Mouse (Mus musculus): ENCODE results near the gene Rbm15b.

The Rbm15b gene

DNA sequence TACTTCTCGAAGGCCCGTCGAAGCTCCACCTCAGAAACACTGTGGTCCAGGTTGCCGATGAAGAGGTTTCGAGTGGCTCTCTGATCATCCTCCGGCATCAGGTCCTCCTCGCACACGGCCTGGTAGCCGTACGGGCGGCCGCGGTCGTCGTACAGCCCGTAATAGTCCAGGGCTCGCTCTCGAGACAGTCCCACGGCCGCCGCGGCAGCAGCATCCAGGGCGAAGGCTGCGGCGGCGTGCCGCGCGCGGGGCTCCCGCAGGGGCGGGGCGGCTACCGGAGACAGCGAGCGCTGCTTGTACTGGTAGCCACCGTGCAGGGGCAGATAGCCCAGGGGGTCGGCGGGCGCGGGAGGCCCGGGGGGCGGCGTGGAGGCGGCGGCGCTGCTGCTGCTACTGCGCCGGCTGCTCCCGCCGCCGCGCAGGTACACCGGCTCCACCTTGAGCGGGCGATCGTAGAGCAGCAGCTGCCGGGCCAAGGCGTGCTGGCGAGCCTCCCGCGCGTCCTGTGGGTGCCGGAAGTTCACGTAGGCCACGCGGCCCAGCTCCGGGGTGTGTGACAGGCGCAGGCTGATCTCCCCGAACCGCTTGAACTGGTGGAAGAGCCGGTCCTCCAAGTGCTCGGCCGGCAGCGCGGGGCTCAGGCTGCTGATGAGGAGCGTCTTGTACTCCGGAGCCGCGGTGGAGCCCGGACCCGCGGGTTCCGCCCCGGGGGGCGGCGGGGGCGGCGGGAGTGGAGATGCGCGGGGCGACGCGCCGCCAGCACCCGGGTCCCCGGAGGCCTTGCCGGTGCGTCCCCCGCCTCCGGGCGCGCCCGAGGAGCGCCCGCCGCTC, 1.1 kb downstream of the Rbm15b start:
- in situ Hi-C loops (cut with MboI; ENCODE audit: low sequenced_read_pairs): no loop called here

GRCm38 (mm10) chr9:106884996-106885900, 2.0 kb downstream of the Rbm15b start:
- in situ Hi-C loops (cut with MboI; ENCODE audit: low sequenced_read_pairs): no loop called here

DNA sequence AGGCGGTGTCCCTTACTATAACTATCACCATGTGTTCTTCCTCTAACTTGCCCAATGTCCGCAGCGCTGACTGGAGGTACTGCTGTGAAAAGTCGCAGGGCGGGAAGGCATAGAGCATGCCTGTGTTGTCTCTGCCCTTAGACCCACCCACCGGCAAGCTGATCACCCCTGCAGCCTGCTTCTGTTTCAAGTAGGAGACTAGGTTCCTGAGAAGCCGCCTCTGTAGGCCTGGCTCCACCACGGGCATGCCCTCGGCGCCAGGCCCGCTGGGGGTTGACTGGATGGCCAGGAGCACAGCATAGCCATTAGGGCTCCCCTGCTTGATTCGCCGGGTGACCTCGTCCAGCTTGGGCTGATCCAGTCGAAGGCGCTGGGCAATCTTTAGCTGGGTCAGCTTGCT, 2.9 kb downstream of the Rbm15b start:
- in situ Hi-C loops (cut with MboI; ENCODE audit: low sequenced_read_pairs): no loop called here

DNA sequence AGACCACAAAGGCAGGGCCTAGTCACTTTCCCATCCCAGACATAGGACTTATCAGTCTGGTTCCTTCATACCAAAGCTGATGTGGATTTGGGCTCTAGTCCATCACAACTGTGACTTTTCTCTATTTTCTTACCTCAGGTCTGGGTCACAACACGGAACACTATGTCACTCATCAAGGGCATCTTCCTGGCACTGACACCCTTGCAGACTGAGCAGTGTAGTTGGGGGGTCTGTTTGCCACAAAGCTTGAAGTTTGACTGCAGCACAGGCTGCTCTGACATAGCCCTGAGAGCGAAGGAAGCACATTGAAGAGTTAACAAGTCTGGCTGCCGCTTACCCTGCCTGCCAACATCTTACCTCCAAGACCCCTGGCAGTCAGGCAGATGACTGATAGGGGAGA, 4.1 kb downstream of the Rbm15b start:
- in situ Hi-C loops (cut with MboI; ENCODE audit: low sequenced_read_pairs): no loop called here

DNA sequence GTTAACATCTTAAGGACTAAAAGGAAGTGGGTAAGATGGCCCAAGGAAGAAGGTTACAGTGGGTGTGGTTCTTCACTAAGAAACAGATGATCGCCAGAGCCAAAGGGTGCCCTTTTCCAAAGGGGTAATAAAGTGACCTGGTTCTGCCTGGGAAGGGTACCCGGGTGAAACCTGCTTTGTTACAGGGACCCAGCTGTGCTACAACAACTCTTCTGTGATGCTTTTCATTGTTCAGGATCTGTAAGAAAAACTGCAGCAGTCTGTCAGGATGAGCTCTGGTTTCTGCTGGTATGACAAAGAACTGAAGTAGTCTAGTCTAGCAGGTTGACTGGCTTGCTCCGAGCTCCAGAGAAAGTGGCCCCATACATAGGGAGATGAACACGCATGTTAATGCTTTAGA, 5.1 kb downstream of the Rbm15b start:
- in situ Hi-C loops (cut with MboI; ENCODE audit: low sequenced_read_pairs): no loop called here

- in situ Hi-C loops (cut with MboI; ENCODE audit: low sequenced_read_pairs): no loop called here
Observed at GRCm38 (mm10) chr9:106881071-106881755, 6.0 kb downstream of the Rbm15b start.

DNA sequence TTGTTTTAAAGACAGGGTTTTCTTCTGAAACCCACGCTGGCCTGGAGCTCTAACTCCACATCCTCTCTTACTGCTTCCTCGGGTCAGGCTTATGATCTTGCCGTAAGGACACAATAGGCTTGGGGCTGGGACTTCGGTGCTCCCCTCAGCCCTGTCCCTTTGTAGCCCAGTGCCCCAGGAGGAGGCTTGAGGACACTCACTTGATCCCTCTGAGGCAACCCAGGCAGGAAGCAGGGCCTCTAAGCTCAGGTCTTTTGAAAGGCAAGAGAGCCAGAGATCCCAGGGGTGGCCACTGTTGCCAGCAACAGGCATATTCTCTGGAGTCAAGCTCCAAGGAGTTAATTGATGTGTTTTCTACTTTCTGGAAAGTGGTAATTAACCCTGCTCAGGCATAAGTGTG, 7.8 kb downstream of the Rbm15b start:
- in situ Hi-C loops (cut with MboI; ENCODE audit: low sequenced_read_pairs): no loop called here

DNA sequence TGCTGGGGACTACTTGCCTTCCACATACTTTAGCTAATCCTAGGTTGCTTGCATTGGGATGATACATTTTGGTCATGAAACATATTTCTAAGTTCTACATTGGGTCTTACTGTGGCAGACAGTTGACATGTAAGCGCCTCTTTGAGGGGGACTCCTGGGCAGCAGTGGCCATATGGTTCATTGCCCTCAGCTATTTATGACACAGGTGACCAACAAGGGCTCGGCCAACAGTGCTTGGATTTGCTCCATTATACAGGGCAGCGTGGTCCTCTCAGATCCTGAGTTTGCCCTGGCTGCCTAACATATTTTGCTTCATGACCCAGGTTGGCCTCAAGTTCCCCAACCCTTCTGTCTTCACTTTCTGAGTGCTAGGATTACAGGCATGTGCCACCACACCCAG, 10.6 kb downstream of the Rbm15b start:
- in situ Hi-C loops (cut with MboI; ENCODE audit: low sequenced_read_pairs): no loop called here

- in situ Hi-C loops (cut with MboI; ENCODE audit: low sequenced_read_pairs): no loop called here
Observed at GRCm38 (mm10) chr9:106874216-106874615, 13.0 kb downstream of the Rbm15b start.

- in situ Hi-C loops (cut with MboI; ENCODE audit: low sequenced_read_pairs): no loop called here
Observed at GRCm38 (mm10) chr9:106858036-106858435, 29.2 kb downstream of the Rbm15b start.

DNA sequence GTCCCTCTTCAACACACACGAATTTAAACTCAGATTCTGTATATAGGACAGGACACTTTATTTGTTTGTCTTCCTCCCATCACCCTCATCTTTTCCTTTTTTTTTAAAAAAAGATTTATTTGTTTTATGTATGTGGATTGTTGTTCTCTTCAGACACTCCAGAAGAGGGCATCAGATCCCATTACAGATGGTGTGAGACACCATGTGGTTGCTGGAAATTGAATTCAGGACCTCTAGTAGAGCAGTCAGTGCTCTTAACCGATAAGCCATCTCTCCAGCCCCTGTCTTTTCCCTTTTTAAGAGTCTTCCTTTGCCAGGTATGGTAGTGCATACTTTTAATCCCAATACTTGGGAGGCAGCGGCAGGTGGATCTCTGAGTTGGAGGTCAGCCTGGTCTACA, 30.6 kb downstream of the Rbm15b start:
- in situ Hi-C loops (cut with MboI; ENCODE audit: low sequenced_read_pairs): no loop called here

GRCm38 (mm10) chr9:106842800-106843199, 44.4 kb downstream of the Rbm15b start:
- in situ Hi-C loops (cut with MboI; ENCODE audit: low sequenced_read_pairs): no loop called here

DNA sequence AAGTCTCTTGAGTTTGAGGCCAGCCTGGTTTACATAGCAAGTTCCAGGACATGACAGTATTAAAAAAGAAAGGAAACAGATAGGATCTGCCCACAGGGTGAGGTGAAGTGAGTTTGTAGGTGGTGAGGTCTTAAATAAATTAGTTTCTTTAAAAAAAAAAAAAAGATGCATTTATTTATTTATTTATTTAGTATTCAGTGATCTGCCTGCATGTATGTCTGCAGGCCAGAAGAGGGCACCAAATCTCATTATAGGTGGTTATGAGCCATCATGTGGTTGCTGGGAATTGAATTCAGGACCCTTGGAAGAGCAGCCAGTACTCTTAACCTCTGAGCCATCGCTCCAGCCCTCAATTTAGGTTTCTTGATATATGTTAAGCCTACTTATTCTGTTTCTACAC, 46.7 kb downstream of the Rbm15b start:
- in situ Hi-C loops (cut with MboI; ENCODE audit: low sequenced_read_pairs): no loop called here

Data from CH12F3 (cell line).